In genomic region chr11:24452267-24452666, GRCm38 (mm10) we compare ENCODE assay signal across 18 mouse cellular contexts.
DNase-seq lines count a peak whose midpoint lies in the region; ATAC-seq and TF ChIP-seq lines count a peak whose summit lies in the region.
"Had no signal": no experiment of that assay in that cellular context is flagged by ENCODE, and none has a peak within 500 bp of the region (broad histone marks: within the 10 kb centered on the region; RNA-seq: fewer than 3 reads in every experiment).

No protein-coding gene starts in this region.

- TF ChIP-seq CTCF in brain, embryonic 14.5 days (IDR thresholded peaks at IDR 0.05; ENCODE audit: borderline replicate concordance, extremely low read depth, insufficient read depth, insufficient read length), result no peak
- TF ChIP-seq CTCF in lung, postnatal 0 days (IDR thresholded peaks at IDR 0.05), result no peak

- no peak for TF ChIP-seq POLR2A in brain, embryonic 14.5 days (IDR thresholded peaks at IDR 0.05; ENCODE audit: borderline replicate concordance, extremely low read depth, insufficient read depth, insufficient read length, poor library complexity, severe bottlenecking)

- peak overlapping the region; percentile 20 for H3K27ac ChIP-seq in forebrain, embryonic 15.5 days (replicated peaks)
- H3K27ac ChIP-seq in midbrain, embryonic 16.5 days (ENCODE audit: low read length), result no peak overlapping the region
- no peak overlapping the region for H3K27ac ChIP-seq in lung, postnatal 0 days (ENCODE audit: low read length)
- H3K27ac ChIP-seq: embryonic facial prominence, embryonic 12.5 days; limb, embryonic 12.5 days; liver, embryonic 15.5 days had no signal

- H3K4me1 ChIP-seq in forebrain, embryonic 15.5 days, result peaks cover 8% of the 10 kb centered on the region
- no peaks in the 10 kb centered on the region for H3K4me1 ChIP-seq in midbrain, embryonic 16.5 days (ENCODE audit: control insufficient read depth, insufficient read depth, low read length)
- no peaks in the 10 kb centered on the region for H3K4me1 ChIP-seq in lung, postnatal 0 days (ENCODE audit: insufficient read depth, low read depth, low read length)
- H3K4me1 ChIP-seq: embryonic facial prominence, embryonic 12.5 days; liver, embryonic 15.5 days had no signal

- no peaks in the 10 kb centered on the region for H3K27me3 ChIP-seq in forebrain, embryonic 15.5 days
- no peaks in the 10 kb centered on the region for H3K27me3 ChIP-seq in midbrain, embryonic 16.5 days (ENCODE audit: control insufficient read depth, insufficient read depth, low read depth, low read length)
- no peaks in the 10 kb centered on the region for H3K27me3 ChIP-seq in lung, postnatal 0 days (replicated peaks; ENCODE audit: insufficient read depth, low read length)
- H3K27me3 ChIP-seq: embryonic facial prominence, embryonic 12.5 days; limb, embryonic 12.5 days; liver, embryonic 15.5 days had no signal

- no peak overlapping the region for H3K4me3 ChIP-seq in forebrain, embryonic 15.5 days
- H3K4me3 ChIP-seq in midbrain, embryonic 16.5 days (ENCODE audit: low read depth, low read length), result no peak overlapping the region
- H3K4me3 ChIP-seq in lung, postnatal 0 days (ENCODE audit: low read depth, low read length), result no peak overlapping the region
- H3K4me3 ChIP-seq: embryonic facial prominence, embryonic 12.5 days; limb, embryonic 12.5 days; liver, embryonic 15.5 days had no signal

- H3K9ac ChIP-seq in forebrain, embryonic 15.5 days (replicated peaks), result no peak overlapping the region
- H3K9ac ChIP-seq in midbrain, embryonic 16.5 days (ENCODE audit: low read depth, low read length), result no peak overlapping the region
- no peak overlapping the region for H3K9ac ChIP-seq in lung, postnatal 0 days (replicated peaks; ENCODE audit: low read depth)
- H3K9ac ChIP-seq: embryonic facial prominence, embryonic 12.5 days; limb, embryonic 12.5 days; liver, embryonic 15.5 days had no signal

- no peaks in the 10 kb centered on the region for H3K36me3 ChIP-seq in forebrain, embryonic 15.5 days
- H3K36me3 ChIP-seq in midbrain, embryonic 16.5 days (ENCODE audit: control insufficient read depth, insufficient read depth, low read length), result no peaks in the 10 kb centered on the region
- H3K36me3 ChIP-seq in lung, postnatal 0 days (ENCODE audit: insufficient read depth, low read length), result no peaks in the 10 kb centered on the region
- H3K36me3 ChIP-seq: embryonic facial prominence, embryonic 12.5 days; G1E; limb, embryonic 12.5 days; liver, embryonic 15.5 days had no signal

- no peak overlapping the region; the same call in 1 of the 2 replicates for H3K4me2 ChIP-seq in forebrain, embryonic 15.5 days (replicated peaks)
- H3K4me2 ChIP-seq in midbrain, embryonic 16.5 days (ENCODE audit: low read length), result no peak overlapping the region
- H3K4me2 ChIP-seq in lung, postnatal 0 days (replicated peaks; ENCODE audit: low read depth, low read length), result no peak overlapping the region
- H3K4me2 ChIP-seq: embryonic facial prominence, embryonic 12.5 days; limb, embryonic 12.5 days; liver, embryonic 15.5 days had no signal

- TF ChIP-seq EP300 in lung, postnatal 0 days (IDR thresholded peaks at IDR 0.05), result no peak

- ATAC-seq in forebrain, embryonic 15.5 days (replicated peaks), result peak; percentile 95
- ATAC-seq in midbrain, embryonic 16.5 days, result peak; percentile 66; the same call in 1 of the 2 replicates
- no peak for ATAC-seq in lung, postnatal 0 days
- ATAC-seq: intestine, embryonic 16.5 days had no signal

- intact Hi-C loops in heart, postnatal 25 days (cut with DNase I), result no loop called here

- no peaks in the 10 kb centered on the region for H3K9me3 ChIP-seq in forebrain, embryonic 15.5 days
- no peaks in the 10 kb centered on the region for H3K9me3 ChIP-seq in midbrain, embryonic 16.5 days (replicated peaks; ENCODE audit: control insufficient read depth, low read length, poor library complexity, severe bottlenecking)
- no peaks in the 10 kb centered on the region for H3K9me3 ChIP-seq in lung, postnatal 0 days (ENCODE audit: low read length)
- H3K9me3 ChIP-seq: embryonic facial prominence, embryonic 12.5 days; G1E; limb, embryonic 12.5 days; liver, embryonic 15.5 days had no signal

- 6% methylated on average over 7 of the region's 7 CpGs for WGBS in forebrain, embryonic 15.5 days
- WGBS in midbrain, embryonic 16.5 days, result 20% methylated on average over 7 of the region's 7 CpGs
- WGBS in lung, postnatal 0 days, result 65% methylated on average over 7 of the region's 7 CpGs

- peak; percentile 8 for DNase-seq in layer of hippocampus, adult 9-11 months
- no peak for DNase-seq in layer of hippocampus, postnatal 14 days (ENCODE audit: low spot score in 2 of 2)
- peak; percentile 91 for DNase-seq in brain, embryonic 14.5 days (ENCODE audit: low read depth)
- DNase-seq in natural killer cell, adult 2 months (ENCODE audit: low spot score in 2 of 2), result no peak
- DNase-seq in lung, postnatal 0 days (ENCODE audit: low spot score), result no peak
- DNase-seq in heart, postnatal 25 days (ENCODE audit: low spot score), result no peak
- DNase-seq: adrenal gland, postnatal 10 days; cerebellum, postnatal 25 days; heart, adult 18-20 months; kidney, postnatal 14 days; lung, postnatal 36 days had no signal

Comparison
In these comparisons a context has a peak if more than half of its experiments do, and no peak if none do; other contexts are left out.
1. DNase-seq: peak in layer of hippocampus, adult 9-11 months (single experiment) and brain, embryonic 14.5 days (single experiment); none in layer of hippocampus, postnatal 14 days (0 of 2), natural killer cell, adult 2 months (0 of 2), lung, postnatal 0 days (single experiment) and heart, postnatal 25 days (single experiment).